Mouse (Mus musculus) midbrain, embryonic 14.5 days (tissue): ENCODE measurements around the gene Nup133. TPM values are rescaled to one million over a fixed set of nuclear protein-coding genes. Genes with fewer than 3 reads are reported as not detected.
A peak's percentile ranks its signal among the peaks of the same experiment; 100 is the strongest.

Experiments
- ATAC-seq: fragments of 200-750 bp; cut with Nextera tagmentation; 2 replicates; pipeline ENCODE4 v1.8.0; 2017; ENCODE audit warnings: moderate number of reproducible peaks, moderate library complexity; ENCODE audit not compliant: low FRiP score, low TSS enrichment
- DNase-seq: peaks from one replicate; pipeline ENCODE4 v3.0.0-alpha.2; 2015
- H3K27ac ChIP-seq: fragments of 300-500 bp; sonication (generic); replicated peaks from 2 replicates; pipeline ENCODE4 v1.5.1; 2014; ENCODE audit warnings: mild to moderate bottlenecking, low read depth, low read length, moderate library complexity
- H3K27me3 ChIP-seq: fragments of 300-500 bp; sonication (generic); 2 replicates; pipeline ENCODE4 v1.6.1; 2014; ENCODE audit warnings: low read length, control low read depth, mixed read lengths; ENCODE audit not compliant: control insufficient read depth, insufficient read depth
- H3K36me3 ChIP-seq: fragments of 300-500 bp; sonication (generic); 2 replicates; pipeline ENCODE4 v1.6.1; 2014; ENCODE audit warnings: low read length, control low read depth; ENCODE audit not compliant: control insufficient read depth, insufficient read depth
- H3K4me1 ChIP-seq: fragments of 300-500 bp; sonication (generic); 2 replicates; pipeline ENCODE4 v1.6.1; 2014; ENCODE audit warnings: mild to moderate bottlenecking, antibody characterized with exemption, low read length, control low read depth; ENCODE audit not compliant: control insufficient read depth, insufficient read depth
- H3K4me2 ChIP-seq: fragments of 300-500 bp; sonication (generic); 2 replicates; pipeline ENCODE4 v1.6.1; 2014; ENCODE audit warnings: mild to moderate bottlenecking, low read length, moderate library complexity
- H3K4me3 ChIP-seq: fragments of 300-500 bp; sonication (generic); replicated peaks from 2 replicates; pipeline ENCODE4 v1.5.1; 2014; ENCODE audit warnings: low read depth, low read length
- H3K9ac ChIP-seq: fragments of 300-500 bp; sonication (generic); replicated peaks from 2 replicates; pipeline ENCODE4 v1.6.1; 2014; ENCODE audit warnings: mild to moderate bottlenecking, low read length, moderate library complexity
- H3K9me3 ChIP-seq: fragments of 300-500 bp; sonication (generic); 2 replicates; pipeline ENCODE4 v1.6.1; 2016; ENCODE audit warnings: low read length, control low read depth, mixed read lengths; ENCODE audit not compliant: control insufficient read depth
- WGBS: fragments of 180-500 bp; shearing (Covaris S2); extraction: QIAGEN DNeasy Blood & Tissue Kit; methylation state at CpG from one replicate; pipeline ENCODE4 v1.1.7; 2014; 5-methylcytosine and 5-hydroxymethylcytosine counted together
- polyA plus RNA-seq: library from polyadenylated mRNA; unstranded; fragments of >200 nt; fragmentation: Nextera tagmentation; extraction: Ambion mirVana; gene quantifications from 2 replicates; pipeline ENCODE4 v1.2.1, GENCODE M21; 2014

Nup133 gene
- 17.9 and 33.7 TPM in 2 replicates for polyA plus RNA-seq

DNA sequence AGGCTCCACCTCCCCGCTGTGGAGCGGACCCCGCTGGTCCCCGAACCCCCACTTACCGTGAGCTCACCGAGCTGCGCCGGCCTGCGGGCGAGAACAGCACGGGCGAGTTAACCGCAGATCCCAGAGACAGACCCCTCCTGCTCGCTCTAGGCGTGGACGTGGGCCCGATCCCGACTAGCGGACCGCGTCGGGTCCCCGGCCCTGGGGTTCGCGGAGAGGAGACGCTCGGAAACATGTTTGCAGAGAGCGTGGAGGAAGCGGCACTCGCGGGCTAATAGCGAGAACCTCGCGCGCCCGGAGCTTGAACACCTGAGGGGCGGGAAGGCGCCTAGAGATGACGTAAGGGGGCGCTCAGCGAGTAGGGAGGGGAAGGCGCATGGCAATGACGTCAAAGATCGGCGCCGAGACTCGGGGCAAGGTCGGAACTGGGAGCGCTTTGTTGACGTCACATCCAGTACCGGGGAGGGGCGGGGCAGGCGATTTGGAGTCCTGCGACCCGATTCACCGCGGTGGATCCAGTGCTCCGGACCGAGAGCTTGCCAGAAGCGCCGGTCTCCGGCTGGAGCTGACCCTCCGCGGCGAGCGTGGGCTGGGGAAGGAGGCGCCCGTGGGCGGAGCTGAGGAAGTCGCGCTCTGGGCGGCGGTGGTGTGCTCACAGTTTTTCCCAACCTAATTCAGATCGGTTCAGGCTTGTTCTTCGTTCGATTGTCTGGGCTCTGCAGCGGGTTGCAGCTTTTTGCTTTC, at the start of gene Nup133:
Gene Nup133, minus strand, starts transcription at position 324 of the 744 bp plus-strand sequence.
- Histone ChIP-seq H3K4me3 (peak within 1 kb of the TSS; percentile 80), H3K36me3 (peaks cover 30% of the 10 kb centered on the region), H3K4me2 (peak within 1 kb of the TSS; percentile 96), H3K27ac (peak within 1 kb of the TSS; percentile 85), H3K9me3 (no peaks in the 10 kb centered on the region), H3K9ac (peak within 1 kb of the TSS; percentile 84), H3K4me1 (peaks cover 9% of the 10 kb centered on the region), H3K27me3 (no peaks in the 10 kb centered on the region)
- ATAC-seq (peak; percentile 87), DNase-seq (peak; percentile 100)
- under 1% methylated on average over 77 of the region's 77 CpGs for WGBS

DNA sequence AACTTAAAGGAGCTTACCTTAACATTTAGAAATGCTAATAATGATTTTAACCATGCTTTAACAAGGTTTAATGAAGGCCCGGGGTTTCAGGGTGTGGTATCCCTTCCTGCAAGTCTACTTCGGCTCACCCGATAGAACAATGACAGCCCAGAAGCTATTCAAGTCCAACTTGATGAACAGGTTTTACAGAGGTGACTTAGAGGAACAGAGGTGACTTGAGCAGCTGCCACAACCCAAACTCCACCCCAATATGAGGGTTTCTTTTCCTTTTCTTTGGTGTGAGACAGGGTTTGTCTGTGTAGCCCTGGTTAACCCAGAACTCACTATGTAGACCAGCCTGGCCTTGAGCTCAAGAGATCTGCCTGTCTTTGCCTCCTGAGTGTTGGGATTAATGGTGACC, 44.9 kb upstream of the Nup133 start:
- 94% methylated on average over 3 of the region's 3 CpGs for WGBS
- H3K27ac ChIP-seq, result no peak overlapping the region
- no peak overlapping the region for H3K4me3 ChIP-seq
- H3K4me1 ChIP-seq, result no peaks in the 10 kb centered on the region
- DNase-seq, result no peak
- no peak overlapping the region for H3K9ac ChIP-seq
- H3K4me2 ChIP-seq, result no peak overlapping the region
- ATAC-seq, result no peak
- H3K9me3 ChIP-seq, result no peaks in the 10 kb centered on the region
- H3K27me3 ChIP-seq, result no peaks in the 10 kb centered on the region
- peaks cover 37% of the 10 kb centered on the region for H3K36me3 ChIP-seq

DNA sequence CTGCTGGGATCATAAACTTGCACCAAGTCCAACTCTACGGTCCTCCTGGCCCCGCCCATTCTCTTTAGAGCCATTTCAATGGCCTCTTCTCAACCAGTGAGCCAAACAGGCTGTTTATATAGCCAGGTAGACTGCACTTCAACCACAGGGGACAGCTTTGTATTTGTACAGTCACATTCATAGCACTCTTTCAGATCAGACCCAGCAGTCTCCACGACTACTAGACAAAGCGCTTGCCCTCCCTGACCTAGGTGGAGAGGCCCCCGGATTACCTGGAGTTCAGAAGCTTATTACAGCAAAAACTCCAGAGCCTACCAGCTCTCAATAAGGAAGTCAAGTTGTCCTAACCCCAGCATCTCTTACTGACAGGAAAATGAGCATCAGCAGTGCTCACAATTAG, 44.5 kb upstream of the Nup133 start:
- no peak overlapping the region for H3K9ac ChIP-seq

DNA sequence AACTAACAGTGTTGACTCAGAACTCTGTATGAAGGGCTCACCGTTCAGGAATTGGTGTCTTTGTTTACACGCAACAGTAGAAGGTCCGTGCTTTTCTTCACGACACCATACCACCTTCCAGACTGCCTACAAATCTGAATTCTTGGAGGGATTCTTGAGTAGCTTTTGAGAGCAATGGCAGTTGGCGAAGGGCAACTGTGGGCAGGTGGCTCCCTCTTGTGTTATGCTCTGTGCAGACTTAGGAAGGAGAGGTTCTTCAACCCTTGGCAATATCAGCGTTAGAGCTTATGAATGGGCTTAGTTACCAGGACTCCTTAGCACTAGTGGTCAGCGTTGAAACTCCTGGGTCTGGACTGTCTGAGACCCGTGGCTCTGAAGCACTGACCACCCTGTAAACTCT, 43.5 kb upstream of the Nup133 start:
- ATAC-seq, result no peak
- H3K27me3 ChIP-seq, result no peaks in the 10 kb centered on the region
- no peak overlapping the region for H3K4me2 ChIP-seq
- H3K9me3 ChIP-seq, result no peaks in the 10 kb centered on the region
- WGBS, result 85% methylated on average over 8 of the region's 8 CpGs
- H3K27ac ChIP-seq, result no peak overlapping the region
- H3K4me1 ChIP-seq, result no peaks in the 10 kb centered on the region
- peaks cover 24% of the 10 kb centered on the region for H3K36me3 ChIP-seq
- no peak for DNase-seq
- H3K4me3 ChIP-seq, result no peak overlapping the region
- no peak overlapping the region for H3K9ac ChIP-seq

More for the DNA sequence above, 44.5 kb upstream of the Nup133 start:
- no peaks in the 10 kb centered on the region for H3K4me1 ChIP-seq
- DNase-seq (no peak), ATAC-seq (no peak)
- H3K4me2 ChIP-seq, result no peak overlapping the region
- no peaks in the 10 kb centered on the region for H3K9me3 ChIP-seq
- H3K36me3 ChIP-seq, result peaks cover 33% of the 10 kb centered on the region
- H3K4me3 ChIP-seq, result no peak overlapping the region
- H3K27ac ChIP-seq, result no peak overlapping the region
- 96% methylated on average over 5 of the region's 5 CpGs for WGBS
- no peaks in the 10 kb centered on the region for H3K27me3 ChIP-seq

DNA sequence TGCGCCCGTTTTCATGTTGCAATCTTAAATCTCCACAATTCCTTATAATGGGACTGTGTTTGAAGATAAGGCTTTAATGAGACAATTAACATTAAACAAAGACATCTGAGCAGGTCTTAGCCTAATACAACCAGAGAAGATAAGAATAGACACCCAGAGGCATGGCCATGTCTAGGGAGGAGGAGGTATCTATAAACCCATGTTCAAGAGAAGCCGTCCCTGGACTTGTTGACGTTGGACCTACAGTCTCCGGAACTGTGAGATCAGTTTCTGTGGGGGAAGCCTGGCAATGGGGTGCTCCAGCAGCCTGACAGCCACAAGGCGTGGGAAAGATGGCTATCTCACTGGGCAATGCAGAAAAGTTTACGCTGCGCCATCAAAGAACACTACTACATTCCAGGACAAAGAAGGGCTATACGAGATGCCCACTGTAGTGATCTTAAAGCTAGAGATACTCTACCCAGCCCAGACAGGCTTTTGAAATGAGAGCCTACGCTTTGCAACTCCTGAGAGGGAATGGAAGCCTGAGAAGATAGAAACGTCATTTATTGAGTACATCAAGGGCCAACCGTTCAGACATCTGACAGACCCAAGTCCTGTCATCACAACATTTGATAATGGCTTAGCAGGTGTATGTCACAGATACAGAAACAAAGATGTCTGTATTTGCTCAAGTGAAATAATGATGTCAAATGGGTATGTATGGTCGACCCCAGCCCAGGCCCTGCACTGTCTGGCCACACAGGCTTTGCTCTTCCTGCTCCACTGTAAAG, 41.4 kb upstream of the Nup133 start:
- no peak overlapping the region for H3K4me3 ChIP-seq
- H3K9ac ChIP-seq, result no peak overlapping the region
- H3K27me3 ChIP-seq, result no peaks in the 10 kb centered on the region
- no peaks in the 10 kb centered on the region for H3K4me1 ChIP-seq
- WGBS, result 89% methylated on average over 13 of the region's 13 CpGs
- no peaks in the 10 kb centered on the region for H3K9me3 ChIP-seq
- no peak overlapping the region for H3K27ac ChIP-seq
- ATAC-seq (no peak), DNase-seq (no peak)
- H3K36me3 ChIP-seq, result peaks cover 9% of the 10 kb centered on the region
- no peak overlapping the region for H3K4me2 ChIP-seq

DNA sequence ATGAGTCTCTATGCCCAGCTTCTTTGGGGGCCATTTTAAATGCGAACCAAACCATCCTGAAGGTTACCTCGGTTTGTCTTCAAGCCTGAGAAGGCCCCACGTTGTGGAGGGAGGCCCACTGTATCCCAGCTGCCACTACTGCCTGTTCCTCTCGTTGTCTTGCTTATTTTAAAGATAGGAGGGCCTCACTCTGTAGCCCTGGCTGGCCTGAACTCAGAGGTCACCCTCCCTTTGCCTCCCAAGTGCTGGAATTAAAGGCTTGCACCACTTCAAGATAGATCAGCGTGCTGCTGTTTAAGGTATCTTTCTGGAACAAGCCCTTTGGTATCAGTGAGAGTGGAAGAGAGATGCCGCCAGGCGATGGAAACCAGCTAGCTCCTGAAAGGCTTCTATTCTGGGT, 40.1 kb upstream of the Nup133 start:
- ATAC-seq, result no peak
- no peaks in the 10 kb centered on the region for H3K36me3 ChIP-seq
- H3K27me3 ChIP-seq, result no peaks in the 10 kb centered on the region
- 75% methylated on average over 7 of the region's 7 CpGs for WGBS
- H3K9ac ChIP-seq, result no peak overlapping the region
- H3K4me3 ChIP-seq, result no peak overlapping the region
- no peak overlapping the region for H3K27ac ChIP-seq
- no peaks in the 10 kb centered on the region for H3K9me3 ChIP-seq
- H3K4me2 ChIP-seq, result no peak overlapping the region
- DNase-seq, result no peak
- no peaks in the 10 kb centered on the region for H3K4me1 ChIP-seq

DNA sequence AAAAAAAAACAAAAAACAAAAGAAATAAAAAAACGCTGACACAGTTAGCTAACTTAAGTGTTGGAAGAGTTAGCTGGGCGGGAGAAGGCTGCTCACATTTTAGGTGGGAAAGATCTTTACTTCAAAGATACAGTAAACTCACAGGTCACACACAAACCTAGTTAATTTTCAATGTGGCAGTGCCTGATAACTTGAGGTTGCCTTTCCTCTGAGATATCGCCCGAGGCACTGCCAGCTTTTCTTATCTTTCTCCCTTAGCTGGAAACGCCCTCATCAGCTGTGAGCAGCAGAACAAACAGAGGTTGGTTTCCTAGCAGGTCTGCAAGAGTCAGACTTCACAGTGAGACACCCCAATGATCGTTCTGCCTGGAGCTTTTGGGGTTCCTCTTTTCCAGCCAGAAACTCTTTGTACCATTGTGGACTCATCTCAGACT, 39.6 kb upstream of the Nup133 start:
- Histone ChIP-seq H3K4me3 (no peak overlapping the region), H3K4me2 (no peak overlapping the region), H3K27me3 (no peaks in the 10 kb centered on the region), H3K36me3 (no peaks in the 10 kb centered on the region), H3K27ac (no peak overlapping the region), H3K4me1 (no peaks in the 10 kb centered on the region), H3K9me3 (no peaks in the 10 kb centered on the region), H3K9ac (no peak overlapping the region)
- 76% methylated on average over 6 of the region's 6 CpGs for WGBS
- no peak for ATAC-seq
- peak; percentile 15 for DNase-seq

DNA sequence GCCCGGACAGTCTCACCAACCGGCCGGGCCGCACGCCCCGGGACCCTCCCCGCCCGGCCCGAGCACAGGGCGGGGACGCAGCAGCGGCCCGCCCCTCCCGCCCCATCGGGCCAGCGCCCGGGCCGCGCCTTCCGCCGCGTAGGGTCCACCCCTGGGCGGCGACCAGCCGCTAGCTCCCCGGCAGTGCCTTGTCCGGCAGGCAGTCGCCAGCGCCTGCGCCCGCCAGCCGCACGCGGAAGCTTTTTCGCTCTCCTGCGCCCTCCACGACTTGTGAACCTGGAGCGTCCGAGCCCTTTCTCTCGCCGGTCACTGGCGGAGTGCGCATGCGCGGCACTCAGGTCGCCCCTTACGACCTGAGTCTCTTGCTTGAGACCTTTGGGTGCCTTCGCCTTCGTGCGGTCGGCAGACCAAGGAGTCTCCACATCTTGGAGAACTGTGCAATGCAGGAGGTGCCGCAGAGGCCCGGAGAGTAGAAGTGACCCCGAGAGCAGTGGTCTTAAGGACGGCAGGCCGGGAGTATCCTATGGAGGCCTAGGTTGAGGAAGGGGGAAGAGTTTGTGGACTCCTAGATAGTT, 33.8 kb upstream of the Nup133 start, which contains the start of gene Abcb10:
Gene Abcb10, minus strand, starts transcription at position 297 of the 575 bp plus-strand sequence.
- peak within 1 kb of the TSS; percentile 76 for H3K9ac ChIP-seq
- H3K27me3 ChIP-seq, result no peaks in the 10 kb centered on the region
- H3K4me2 ChIP-seq, result peak within 1 kb of the TSS; percentile 88
- ATAC-seq (peak; percentile 85), DNase-seq (peak; percentile 89)
- peaks cover 13% of the 10 kb centered on the region for H3K4me1 ChIP-seq
- under 1% methylated on average over 56 of the region's 56 CpGs for WGBS
- H3K4me3 ChIP-seq, result peak within 1 kb of the TSS; percentile 79
- H3K36me3 ChIP-seq, result no peaks in the 10 kb centered on the region
- peak within 1 kb of the TSS; percentile 77 for H3K27ac ChIP-seq
- no peaks in the 10 kb centered on the region for H3K9me3 ChIP-seq
